Mouse (Mus musculus): ENCODE measurements around the gene Cav3.

Cav3 gene

DNA sequence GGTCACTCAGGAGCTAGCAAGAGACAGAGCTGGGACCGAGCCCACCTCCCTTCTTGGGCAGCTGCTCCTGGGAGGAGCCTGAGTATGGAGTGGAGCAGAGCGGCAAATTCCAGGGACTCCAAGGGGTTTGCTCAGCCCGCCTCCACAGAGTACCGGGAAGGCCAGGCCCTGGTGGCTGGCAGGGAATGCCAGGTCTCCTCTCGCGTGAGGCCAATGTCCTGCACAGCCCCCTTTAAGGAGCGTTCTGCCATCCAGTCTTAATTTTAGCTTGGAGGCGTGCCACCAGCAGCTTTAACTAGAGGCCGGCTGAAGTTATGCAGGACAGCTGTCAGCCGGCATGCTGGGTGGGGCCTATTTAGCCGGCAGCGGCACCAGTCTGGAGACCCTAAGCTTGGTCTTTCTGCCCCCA, at the start of gene Cav3:
Gene Cav3 (plus strand): TSS at position 165 of the 409 bp plus-strand sequence.
- no peak for DNase-seq (ENCODE audit: low read depth in 1 of 2, low spot score in 2 of 2)

DNA sequence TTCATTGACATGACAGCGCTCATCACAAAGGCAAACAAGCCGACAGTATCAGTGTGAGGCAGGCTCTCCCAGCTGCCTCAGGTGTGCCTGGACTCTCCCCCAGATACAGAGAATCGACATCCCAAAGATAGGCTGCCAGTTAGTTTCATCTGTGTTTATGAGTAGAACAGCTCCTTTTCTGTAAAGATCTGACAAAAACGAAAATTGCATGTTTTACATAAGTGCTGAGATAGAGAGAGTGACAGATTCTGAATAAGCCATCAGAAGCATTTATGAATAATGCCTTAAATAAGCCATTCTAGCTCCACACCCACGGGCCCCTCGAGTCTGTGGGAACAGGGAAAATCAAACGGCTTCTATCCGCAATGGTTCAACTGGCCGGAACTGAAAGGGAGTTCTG, 40.0 kb upstream of the Cav3 start:
- DNase-seq (ENCODE audit: low read depth in 1 of 2, low spot score in 2 of 2) = no peak

DNA sequence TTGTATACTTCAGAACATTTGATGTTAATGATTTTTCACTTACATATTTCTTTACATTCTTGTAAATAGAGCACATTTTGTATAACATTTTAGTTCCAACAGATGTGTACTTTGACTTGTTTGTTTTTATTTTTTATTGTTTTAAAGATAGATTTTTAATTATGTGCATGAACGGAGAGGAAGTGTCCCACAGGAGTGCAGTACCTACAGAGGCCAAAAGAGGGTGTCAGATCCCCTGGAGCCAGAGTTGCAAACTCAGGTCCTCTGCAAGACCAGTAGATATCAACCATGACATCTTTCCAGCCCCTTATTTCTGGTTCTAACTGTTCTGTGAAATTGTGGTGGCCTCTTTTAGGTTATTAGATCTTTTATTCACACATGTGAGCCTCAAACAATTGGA, 38.4 kb upstream of the Cav3 start:
- no peak for DNase-seq (ENCODE audit: low read depth in 1 of 2, low spot score in 2 of 2)

DNA sequence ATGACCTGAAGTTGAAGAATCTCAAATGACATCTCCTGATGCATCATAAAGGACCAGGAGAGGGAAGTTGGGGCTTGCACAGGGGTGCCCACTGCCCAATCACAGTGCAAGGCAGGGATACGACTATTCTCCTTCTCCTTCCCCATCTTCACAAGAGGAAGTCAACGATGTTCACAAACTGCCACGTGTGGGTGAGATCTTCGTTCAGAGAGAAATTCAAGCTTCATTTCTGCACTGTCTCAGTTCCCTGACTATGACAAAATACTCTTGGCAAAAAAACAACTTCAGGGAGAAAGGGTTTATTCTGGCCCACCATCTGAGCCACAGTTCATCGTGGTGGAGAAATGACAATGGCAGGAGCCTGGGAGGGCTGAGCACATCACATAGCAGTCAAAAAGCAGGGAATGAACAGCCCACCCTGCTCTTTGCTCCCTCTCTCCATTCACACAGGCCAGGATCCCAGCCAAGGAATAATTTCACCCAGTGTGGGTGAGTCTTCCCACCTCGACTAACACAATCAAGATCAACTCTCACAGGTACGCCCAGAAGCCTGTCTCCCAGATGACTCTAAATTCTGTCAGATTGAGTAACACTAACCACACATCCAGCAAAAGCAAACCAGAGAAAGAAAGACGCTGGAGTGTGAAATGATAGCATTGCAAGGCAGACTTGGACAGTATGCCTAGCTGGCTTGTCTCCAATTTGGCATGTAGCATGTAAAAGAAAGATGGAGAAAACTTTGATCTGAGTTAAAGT, 35.4 kb upstream of the Cav3 start:
- no peak for DNase-seq (ENCODE audit: low read depth in 1 of 2, low spot score in 2 of 2)

DNA sequence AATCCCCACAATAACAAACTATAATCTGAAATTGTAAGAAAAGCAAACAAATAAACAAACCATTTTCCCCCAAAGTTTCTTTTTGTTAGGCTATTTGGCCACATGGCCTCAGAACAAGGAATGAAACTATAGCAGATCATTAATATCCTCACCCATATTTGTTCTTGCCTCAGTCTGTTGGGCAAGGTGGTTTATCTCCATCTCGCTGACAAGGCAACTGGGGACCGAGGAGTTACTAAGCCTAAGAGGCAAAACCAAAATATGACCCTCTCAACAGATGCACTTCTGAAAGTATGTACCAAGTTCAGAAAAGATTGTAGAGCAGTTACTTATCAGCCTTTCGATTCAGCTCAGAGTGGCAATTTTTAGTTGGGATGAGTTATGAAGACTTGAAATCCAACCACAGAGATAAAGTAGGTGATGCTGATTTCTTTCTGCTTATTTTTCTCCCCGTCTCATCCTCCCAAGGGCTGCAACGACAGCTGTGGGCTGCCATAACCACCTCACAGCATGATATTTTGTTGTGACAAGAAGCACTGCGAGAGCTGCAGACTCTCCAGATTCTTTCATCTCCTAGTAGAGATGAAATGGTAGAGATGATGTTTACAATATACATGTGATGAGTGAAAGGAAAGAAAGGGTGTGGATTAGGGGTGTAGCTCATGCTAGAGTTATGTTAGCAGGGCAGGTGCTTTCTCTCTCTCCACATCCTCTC, 33.1 kb upstream of the Cav3 start:
- DNase-seq (ENCODE audit: low read depth in 1 of 2, low spot score in 2 of 2) = no peak

DNA sequence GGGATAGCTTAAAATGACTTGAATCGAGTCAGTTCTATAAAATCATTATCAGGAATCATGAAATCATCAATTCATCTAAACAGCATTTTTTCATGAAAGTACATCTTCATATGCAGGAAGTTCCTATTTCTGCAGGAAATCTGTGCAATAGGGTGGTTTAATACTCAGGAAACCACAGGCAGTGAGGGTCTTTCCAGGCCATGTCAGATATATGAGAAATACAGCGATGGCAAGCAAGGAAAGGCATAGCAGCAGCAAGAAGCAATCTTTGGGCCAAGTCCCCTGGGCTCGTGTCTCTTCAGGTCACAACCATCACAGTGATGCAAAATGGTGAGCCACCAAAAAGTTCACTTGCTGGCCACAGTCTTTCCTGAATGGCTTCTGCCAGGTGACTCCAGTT, 13.6 kb upstream of the Cav3 start:
- no peak for DNase-seq (ENCODE audit: low read depth in 1 of 2, low spot score in 2 of 2)

DNA sequence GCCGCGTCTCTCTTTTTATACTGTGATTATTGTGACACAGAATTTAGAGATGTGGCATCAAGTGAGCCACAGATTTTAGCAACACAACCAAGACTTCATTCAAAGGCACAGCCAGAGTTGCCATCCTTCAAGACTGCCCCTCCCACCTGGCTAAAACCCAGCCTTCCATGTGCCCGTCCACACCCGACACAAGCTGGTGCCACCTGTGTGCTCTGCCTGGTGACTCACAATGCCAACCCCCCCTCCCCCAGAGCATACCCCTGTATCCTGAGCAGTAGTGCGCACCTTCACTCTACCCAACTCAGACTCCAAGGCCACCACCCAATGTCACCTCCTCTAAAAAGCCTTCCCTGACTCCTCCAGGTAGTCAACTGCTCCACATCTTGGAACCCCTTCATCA, 2.2 kb downstream of the Cav3 start:
- DNase-seq (ENCODE audit: low read depth in 1 of 2, low spot score in 2 of 2) = no peak

DNA sequence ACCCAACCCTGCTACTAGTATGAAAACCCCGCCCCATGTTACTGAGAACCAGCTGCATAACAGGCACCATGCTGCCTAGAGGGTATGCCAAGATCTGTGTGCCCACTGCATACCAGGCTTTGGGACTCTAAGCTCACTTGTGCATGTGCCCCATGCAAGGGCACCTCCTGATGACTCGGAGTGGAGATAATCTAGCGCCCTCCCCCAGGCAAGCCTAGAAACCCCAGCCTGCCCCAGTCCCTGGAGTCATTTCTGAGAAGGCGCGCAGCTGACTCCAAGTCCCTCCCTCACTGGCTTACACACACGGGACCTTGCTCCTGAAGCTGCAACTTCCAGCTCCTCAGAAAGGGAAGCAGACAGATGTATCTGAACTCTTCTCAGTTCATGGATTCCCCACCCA, 4.0 kb downstream of the Cav3 start:
- no peak for DNase-seq (ENCODE audit: low read depth in 1 of 2, low spot score in 2 of 2)

DNA sequence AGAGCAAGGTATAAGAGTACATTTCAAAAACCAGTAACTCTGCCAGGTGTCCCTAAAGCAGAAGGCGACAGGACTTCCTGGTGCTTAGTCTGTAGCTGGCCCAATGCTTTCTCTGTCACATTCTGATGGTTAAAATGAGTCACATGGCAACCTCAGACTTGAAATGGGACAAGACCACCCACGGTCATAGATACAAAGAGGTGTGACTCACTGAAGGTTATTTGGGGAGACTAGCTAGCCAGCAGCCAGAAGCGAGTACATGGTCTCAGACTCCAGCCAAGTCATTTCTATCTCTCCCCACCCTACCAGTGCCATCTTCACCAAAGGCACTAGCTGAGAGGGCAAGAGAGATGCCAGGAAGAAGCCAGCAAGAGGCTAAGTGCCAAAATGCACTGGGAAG, 6.1 kb downstream of the Cav3 start:
- no peak for DNase-seq (ENCODE audit: low read depth in 1 of 2, low spot score in 2 of 2)

DNA sequence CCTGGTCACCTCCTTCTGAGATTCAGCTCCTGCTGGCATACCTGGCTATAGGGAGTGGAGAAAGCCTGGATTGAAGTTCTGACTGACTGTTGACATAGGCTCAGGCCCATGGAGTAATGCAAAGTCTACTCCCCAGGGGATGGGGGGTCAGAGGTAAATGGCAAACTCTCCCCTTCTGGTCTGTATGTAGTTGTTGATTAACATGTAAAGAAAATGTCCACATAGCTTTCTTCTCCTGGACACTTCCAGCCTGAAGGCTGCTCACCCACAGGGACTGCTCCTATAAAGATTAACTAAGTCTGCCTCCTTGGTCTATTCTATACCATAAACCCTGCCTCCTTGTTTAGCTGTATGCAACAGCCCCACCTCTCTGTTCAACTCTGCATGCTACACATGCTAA, 6.7 kb downstream of the Cav3 start:
- DNase-seq (ENCODE audit: low read depth in 1 of 2, low spot score in 2 of 2) = no peak

DNA sequence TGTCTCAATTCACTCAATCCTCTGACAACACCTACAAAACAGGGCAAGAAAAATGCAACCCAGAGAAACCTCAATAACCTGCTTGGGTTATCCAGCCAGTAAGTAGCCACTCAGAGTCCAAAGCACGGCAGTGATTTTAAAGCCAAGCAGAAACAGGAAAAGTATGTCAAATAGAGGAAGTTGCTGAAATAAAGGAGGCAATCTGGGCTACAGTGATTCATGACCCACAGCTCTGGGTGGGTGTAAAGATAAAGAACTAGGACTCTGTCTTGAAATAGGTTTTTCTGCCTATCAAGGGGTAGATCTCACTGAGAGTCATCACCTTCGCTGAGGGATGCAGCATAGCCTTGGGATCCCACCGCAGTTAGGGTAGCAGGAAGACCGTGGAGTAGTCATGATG, 12.3 kb downstream of the Cav3 start:
- DNase-seq (ENCODE audit: low read depth in 1 of 2, low spot score in 2 of 2) = no peak

DNA sequence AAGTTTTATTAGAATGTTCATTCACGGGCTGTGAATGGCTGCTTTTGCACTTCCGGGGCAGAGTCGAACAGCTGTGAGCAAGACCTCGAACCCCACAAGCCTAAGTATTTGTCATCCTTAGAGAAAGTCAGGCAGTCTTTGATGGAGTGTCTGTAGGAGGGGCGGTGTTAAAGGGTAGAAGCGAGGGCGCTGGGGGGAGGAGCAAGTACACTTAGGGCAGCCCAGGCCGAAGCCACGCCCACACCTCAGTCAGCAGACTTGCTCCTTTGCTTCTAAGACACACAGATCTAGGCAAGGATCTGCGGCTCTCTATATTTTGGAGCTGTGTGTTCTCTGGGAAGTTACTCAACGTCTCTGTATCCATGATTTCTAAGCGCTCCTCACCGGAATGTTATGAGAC, 20.6 kb downstream of the Cav3 start:
- DNase-seq (ENCODE audit: low read depth in 1 of 2, low spot score in 2 of 2) = no peak

DNA sequence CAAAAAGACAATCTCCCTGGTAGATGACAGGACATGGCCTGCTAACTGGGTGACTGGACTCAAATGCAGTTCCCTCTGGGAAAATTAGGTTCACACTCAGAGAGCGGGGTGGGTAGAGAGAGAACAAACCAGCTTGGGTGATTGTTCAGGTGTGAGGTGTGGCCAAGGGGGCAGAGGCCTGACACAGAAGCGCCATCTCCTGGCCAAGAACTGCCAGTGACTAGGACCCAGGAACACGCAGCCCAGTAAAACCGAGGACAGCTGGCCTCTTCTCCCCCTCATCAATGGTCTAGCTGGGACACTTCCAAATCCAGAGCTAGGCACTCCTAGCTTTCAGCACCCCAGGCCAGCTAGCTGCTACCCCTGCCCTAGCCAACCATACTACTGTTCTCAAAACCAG, 25.0 kb downstream of the Cav3 start:
- DNase-seq (ENCODE audit: low read depth in 1 of 2, low spot score in 2 of 2) = no peak

DNA sequence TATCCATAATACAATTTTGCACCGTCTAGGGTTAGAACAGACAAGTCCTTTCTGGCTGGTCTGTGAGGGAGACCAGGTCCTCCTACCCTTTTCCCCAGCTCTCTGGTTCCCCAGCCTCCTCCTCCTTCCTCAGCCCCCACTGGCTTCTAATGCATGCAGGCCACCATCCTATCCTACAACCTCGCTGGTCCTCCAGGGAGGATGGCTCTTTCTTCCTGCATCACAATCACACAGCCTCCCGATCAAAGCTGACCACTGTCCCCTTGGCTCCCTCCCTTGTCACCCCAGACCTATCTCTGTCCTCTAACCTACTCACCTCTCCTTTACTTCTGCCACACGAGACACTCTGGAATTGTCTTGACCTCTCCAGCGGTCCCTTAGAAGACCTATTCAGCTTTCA, 28.7 kb downstream of the Cav3 start:
- no peak for DNase-seq (ENCODE audit: low read depth in 1 of 2, low spot score in 2 of 2)

DNA sequence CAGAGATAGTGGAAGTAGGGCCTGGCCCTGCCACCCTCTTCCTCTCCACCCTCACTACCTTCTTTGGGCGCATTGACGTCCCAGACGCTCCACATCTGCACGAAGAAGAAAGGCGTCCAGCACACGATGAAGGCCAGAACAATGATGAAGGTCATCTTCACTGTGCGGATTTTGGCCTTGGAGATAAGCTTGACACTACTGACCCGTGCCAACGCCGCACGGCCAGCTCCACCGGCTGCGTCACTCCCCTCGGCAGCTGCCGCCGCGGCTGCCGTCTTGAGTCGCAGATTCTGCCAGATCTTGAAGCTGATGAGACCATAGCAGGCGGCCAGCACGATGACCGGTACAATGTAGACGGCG, 29.5 kb downstream of the Cav3 start:
- no peak for DNase-seq (ENCODE audit: low read depth in 1 of 2, low spot score in 2 of 2)

DNA sequence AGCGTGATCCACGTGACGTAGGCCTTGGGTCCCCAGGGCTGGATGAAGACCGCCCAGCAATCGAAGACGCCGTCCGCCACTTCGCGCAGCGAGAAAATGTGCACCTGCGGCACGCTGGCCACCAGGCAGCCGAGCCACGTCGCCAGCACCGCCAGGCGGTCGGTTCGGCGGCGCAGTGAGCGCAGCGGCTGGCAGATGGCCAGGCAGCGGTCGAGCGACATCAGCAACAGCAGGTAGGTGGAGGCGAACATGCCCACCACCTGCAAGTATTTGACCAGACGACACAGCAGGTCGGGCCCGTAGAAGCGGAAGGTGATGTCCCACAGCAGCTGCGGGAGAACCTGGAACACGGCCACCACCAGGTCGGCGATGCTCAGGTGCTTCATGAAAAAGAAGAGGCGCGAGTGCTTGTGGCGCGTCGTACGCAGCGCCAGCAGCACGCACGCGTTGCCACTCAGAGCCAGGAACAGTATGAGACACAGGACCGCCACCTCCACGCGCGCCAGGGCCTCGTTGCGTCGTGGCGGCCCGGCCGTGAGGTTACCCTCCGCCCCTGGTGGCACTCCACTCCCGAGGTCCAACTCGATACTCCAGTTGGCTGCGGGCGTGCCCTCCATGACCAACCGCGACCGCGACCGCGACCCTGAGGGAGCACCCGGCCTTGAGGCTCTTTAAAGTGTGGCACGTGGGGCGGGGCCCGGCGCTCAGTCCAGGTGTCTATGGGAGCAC, 30.0 kb downstream of the Cav3 start:
- DNase-seq (ENCODE audit: low read depth in 1 of 2, low spot score in 2 of 2) = no peak

DNA sequence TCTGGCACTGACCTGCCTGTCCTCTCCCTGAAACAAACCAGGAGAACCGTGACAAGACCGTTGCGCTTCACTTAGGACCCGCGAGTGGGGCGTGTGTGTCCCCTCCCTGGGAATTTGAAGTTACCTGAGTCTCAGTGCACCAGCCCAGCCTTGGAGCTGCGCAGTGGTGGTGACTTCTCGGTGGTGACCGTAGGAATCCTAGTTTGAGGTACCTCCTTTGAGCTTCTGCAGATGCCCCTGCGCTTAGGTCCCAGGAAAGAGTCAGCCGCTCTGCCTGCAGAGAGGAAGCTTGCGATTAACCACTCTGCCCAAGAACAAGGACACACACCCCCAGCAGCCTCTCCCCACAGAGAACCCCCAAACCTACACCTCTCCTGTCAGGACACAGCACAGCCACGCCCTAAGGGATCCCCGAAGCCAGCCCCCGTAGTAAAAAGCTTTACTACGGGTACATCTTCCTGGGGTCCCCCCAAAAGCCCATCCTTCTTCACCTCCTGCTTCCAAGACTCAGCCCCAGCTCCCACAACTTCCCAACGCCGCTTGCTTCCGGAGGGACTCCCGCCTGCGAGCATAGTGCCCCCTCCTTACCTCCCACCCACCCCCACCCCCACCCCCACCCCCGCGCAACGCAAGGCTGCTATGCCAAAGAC, 30.7 kb downstream of the Cav3 start, which contains the start of gene Oxtr:
Gene Oxtr (minus strand): TSS at position 34 of the 650 bp plus-strand sequence.
- DNase-seq (ENCODE audit: low read depth in 1 of 2, low spot score in 2 of 2) = no peak

DNA sequence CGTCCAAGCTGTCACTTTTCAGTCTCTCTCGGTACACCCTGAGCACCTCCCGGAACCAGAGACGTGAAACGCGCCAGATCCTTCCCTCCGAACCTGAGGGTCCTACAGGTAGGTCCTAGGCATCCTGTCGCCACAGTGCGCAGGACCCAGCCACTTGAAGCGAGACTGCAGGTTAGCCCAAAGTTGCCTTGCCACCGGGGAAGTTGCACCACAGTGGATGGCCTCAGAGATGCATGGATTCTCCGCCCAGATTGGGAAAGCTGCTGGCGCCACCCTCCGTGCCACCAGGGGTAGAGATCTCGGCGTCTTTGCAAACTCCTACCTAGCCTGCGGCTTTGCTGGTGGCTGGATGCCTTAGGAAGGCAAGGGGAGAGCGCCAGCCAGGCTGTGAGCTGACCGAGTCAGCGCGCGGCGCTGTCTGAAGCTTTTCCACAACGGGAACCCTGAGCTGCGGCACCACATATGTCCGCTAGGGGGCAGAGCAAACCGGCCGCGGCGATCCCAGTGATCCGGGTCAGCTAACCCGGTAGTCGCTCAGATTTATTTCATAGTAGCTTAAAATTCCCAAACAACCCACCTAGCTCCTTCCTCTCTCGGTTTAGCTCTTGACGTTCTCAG, 31.4 kb downstream of the Cav3 start:
- peak; percentile 17 to 40 for DNase-seq (ENCODE audit: low read depth in 1 of 2, low spot score in 2 of 2)

DNA sequence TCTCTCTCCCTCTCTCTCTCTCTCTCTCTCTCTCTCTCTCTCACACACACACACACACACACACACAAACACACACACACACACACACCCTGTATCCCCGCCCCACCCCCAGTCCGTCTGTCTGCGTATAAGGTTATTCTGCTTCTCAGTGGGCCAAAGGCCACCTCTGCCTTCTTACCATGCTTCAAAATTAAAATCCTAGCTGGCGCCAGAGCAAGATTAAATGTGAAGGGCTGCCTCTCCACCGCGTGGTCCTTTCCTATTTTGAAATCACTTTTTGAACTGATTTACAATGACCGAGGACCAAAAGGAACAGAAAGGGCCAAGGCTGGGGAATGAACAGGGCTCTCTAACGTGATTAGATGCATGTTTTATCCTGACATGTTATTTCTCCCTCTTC, 32.2 kb downstream of the Cav3 start:
- no peak for DNase-seq (ENCODE audit: low read depth in 1 of 2, low spot score in 2 of 2)

DNA sequence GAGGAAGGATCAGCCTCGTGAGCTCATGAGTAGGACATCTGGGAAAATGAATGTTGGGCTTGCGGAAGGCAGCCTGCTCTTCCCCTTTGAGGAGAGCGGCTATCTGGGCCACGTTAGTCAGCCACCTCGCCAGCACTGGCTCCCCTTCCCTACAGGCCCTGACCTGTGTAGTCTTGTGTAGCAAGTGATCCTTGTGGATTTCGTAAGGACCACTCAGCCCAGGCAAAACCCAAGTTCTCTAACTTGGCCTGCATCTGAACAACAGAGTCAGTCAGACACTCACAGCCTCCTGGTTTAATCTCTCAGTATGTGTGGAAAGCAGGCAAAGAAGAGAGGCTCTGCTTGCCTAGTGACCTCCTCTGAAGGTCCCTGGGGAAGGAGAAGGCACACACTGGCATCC, 33.4 kb downstream of the Cav3 start:
- DNase-seq (ENCODE audit: low read depth in 1 of 2, low spot score in 2 of 2) = no peak

DNA sequence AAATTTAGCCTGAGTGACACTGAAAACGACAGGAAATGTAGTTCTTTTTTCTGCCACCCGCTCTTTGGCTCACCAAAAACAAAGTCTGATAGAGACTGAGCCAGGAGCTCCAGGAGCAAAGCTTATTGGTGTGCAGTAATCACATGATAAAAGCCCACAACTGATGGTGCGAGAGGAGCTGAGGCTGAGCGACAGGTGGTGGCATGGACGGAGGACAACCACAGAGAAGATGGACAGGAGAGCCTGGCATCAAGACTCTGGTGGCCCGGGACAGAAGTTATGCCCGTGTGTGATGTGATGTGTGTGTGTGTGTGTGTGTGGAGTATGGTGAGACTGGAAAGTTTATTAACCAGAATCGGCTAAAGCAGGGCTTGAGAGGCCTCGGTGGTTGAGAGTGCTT, 34.1 kb downstream of the Cav3 start:
- no peak for DNase-seq (ENCODE audit: low read depth in 1 of 2, low spot score in 2 of 2)
